Mouse (Mus musculus): ENCODE data around the gene Telo2. TPM values are rescaled to one million over a fixed set of nuclear protein-coding genes. Genes with fewer than 3 reads are reported as not detected.
"Not testable (repeated sequence)": the region's sequence is repeated elsewhere in the genome, so short reads cannot be mapped to it uniquely, and the experiment has no call there.

Gene Telo2
- 10 to 100 TPM; 11.1 to 14.5 TPM for total RNA-seq (2021)
- long read RNA-seq, experiment 1, transcript Telo2-202 (21 exons, 3,530 nt), result major isoform, 12 of 17 reads
- long read RNA-seq, experiment 1, partial matches to known transcripts, result 1 of 17 reads
- long read RNA-seq, experiment 1, other reads (novel, unspliced or antisense), result 3 of 17 reads
- long read RNA-seq, experiment 2, partial matches to known transcripts, result 2 of 8 reads
- long read RNA-seq, experiment 2, other reads (novel, unspliced or antisense), result 3 of 8 reads

DNA sequence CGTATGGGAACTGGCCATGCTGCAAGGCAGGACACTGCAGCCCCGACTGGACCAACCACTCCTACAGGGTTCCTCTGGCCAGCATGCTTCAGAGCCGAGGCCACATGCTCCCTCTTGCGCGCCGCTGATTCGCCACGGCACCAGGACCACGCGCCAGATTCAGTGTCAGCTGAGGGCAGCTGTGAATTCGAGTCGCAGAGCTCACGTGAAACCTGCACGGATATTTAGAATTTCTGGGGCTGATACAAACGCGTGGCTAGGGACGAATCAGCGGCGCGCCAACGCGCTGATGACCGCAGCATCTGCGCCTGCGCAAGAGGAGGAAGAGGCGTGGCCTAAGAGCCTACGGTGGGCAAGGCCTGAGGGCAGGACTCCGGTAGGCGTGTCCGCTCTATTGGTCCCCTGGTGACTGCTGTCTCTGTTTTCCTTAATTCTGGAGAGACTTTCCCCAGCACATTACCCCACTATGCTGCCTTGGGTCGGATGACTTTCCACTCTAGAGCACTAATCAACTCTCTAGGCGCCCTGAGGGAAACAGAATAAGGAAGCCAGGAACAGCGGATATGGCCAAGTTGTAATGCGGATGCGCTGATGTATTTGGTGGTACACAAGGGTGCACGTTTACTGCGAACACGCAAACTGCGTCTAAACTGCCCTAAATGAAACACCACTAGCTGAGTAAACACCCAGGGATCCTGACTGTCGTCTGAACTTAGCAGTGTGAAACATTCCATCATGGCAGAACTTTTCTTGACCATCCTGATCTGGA lies at the start of gene Telo2:
Gene Telo2, minus strand, starts transcription at position 304 of the 769 bp plus-strand sequence.
- DNase-seq, result peak; percentile 95 to 98

- no peak for DNase-seq
Observed at GRCm38 (mm10) chr17:25164770-25165169, 49.0 kb upstream of the Telo2 start.

- DNase-seq, result no peak
Observed at GRCm38 (mm10) chr17:25163387-25163786, 47.6 kb upstream of the Telo2 start.

- no peak for DNase-seq
Observed at GRCm38 (mm10) chr17:25162161-25162560, 46.4 kb upstream of the Telo2 start, which contains the start of gene Ccdc154. Gene Ccdc154 (plus strand): TSS chr17:25162461.

DNA sequence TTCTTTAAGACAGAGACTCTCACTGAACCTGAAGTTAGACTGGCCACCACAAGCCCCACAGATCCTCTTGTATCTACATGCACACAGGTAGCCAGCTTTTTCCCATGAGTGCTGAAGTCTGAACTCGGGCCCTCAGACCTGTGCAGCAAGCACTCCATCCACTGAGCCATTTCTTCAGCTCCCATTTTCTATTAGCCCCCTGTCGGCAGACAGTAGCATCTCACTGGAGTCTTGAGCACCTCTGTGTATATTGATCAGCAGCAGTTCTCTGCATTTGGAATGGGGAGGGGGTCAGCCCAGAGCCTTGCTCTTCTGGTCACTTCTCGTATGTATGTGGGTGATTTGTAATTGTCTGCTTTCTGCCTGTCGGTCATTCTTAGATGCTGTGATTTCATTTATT lies 24.2 kb upstream of the Telo2 start:
- DNase-seq, result no peak

GRCm38 (mm10) chr17:25138803-25139202 lies 23.0 kb upstream of the Telo2 start:
- no peak for DNase-seq

DNA sequence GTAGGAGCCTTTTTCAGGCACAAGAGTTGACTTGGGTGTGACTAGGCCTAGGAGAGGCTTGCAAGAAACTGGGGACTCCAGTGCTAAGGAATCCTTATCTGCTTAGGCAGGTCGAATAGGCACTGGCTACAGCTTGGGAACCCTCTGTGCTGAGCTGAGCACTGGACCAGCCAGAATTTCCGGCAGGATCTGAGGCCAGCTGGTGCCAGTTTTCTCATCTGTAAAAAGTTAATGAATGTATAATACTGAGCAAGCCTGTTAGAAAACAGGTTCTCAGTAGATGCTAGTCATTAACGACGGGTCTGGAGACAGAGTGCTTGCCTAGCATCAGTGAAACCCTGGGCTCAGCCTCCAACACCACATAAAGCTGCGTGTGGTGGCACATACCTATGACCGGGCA lies 19.9 kb upstream of the Telo2 start:
- no peak for DNase-seq

DNA sequence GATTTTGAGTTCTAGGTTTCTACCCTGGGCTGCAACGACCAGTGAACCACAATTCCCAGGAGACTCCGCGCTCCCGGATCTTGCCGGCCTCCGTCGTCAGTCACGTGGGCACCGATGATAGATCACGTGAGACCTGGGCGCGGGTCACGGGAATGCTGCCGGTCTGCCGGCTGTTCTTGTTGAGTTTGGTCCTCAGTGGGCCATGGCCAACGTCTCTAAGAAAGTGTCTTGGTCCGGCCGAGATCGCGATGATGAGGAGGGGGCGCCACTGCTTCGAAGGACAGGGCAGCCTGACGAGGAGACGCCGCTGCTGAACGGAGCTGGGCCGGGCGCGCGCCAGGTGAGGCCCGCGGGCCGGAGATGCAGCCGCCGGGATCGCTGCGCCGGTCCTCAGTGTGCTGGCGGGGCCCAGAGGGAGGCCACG lies 17.5 kb upstream of the Telo2 start, which contains the start of gene Clcn7:
Gene Clcn7, plus strand, starts transcription at position 117 of the 424 bp plus-strand sequence.
- peak; percentile 96 to 98 for DNase-seq

DNA sequence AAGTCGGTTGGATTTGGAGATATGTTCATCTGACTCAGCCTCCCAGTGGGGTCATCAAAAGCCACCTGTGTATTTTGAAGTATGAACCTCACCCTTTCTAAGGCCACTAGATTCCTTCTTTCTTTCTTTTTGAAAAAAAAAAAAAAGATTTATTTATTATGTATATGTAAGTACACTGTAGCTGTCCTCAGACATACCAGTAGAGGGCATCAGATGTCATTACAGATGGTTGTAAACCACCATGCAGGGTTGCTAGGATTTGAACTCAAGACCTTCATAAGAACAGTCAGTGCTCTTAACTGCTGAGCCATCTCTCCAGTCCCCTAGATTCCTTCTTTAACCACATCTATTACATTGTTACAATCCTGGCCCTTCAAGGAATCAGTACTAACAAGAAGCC lies 14.3 kb upstream of the Telo2 start:
- no peak for DNase-seq

GRCm38 (mm10) chr17:25127681-25128080 lies 11.9 kb upstream of the Telo2 start:
- no peak for DNase-seq

DNA sequence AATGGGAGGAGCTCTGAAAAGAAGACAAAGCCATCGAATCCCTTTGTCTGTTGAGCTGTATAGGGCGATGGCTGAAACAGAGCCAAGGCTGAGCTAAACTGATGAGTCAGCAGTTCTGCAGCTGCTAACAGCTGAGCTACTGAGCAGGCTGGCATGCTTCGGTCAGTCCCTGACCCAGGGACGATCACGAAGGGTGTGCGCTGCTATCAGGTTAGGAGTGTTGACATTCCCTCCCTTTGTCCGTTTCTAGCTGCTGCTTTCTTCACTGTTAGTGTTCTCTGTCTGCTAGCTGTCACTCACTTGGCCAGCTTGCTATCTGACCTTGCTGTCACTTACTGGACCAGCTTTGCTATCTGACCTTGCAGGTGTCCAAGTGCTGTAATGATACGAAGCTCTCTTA lies 11.3 kb upstream of the Telo2 start:
- DNase-seq, result peak; percentile 31 to 50

- DNase-seq, result not testable (repeated sequence)
Observed at GRCm38 (mm10) chr17:25125442-25126060, 9.8 kb upstream of the Telo2 start.

GRCm38 (mm10) chr17:25123979-25124378 lies 8.2 kb upstream of the Telo2 start:
- DNase-seq, result peak in 1 of 2 experiments; percentile 41

GRCm38 (mm10) chr17:25120406-25120805 lies 4.6 kb upstream of the Telo2 start, which contains the start of gene Ptx4:
Gene Ptx4 (plus strand): TSS chr17:25120760.
- DNase-seq, result peak in 1 of 2 experiments; percentile 31

- DNase-seq, result peak; percentile 13 to 26
Observed at GRCm38 (mm10) chr17:25117263-25117662, 1.5 kb upstream of the Telo2 start.

DNA sequence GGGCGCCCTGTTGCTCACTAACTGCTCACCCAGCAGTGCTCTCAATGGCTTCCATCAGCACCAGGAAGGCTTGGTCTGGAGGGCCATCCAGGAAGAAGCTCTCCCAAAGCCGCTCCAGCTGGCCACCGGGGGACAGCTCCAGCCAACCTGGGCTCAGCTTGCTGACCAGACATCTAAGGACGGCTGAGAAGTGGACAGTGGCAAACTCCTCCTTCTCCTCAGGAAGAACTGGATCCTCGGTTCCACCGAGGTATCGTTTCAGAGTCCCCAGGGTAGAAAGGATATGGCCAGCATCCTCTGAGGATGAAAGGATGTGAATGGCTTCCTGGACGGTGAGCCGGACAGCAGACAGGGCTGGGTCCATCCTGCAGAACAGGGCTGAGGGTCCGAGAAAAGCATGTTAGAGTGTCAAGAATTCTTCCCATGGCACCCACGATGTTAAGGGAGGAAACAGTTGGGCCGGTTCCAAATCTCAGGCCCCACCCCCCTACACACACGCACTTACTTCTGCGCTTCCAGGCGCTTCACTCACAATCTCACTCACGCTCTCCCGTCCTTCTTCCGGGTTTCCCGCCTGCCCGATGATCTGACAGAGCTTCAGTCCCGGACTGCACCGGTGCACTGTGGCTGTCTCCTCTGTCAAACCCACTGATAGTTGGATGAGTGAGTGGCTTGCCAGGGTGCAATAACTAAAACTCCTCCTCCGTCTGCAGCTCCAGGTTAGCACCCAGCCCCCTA lies 690 bp downstream of the Telo2 start:
- DNase-seq, result no peak

- DNase-seq, result no peak
Observed at GRCm38 (mm10) chr17:25112423-25112810, 3.4 kb downstream of the Telo2 start.

- DNase-seq, result peak; percentile 58 to 75
Observed at GRCm38 (mm10) chr17:25111739-25112422, 3.9 kb downstream of the Telo2 start.

DNA sequence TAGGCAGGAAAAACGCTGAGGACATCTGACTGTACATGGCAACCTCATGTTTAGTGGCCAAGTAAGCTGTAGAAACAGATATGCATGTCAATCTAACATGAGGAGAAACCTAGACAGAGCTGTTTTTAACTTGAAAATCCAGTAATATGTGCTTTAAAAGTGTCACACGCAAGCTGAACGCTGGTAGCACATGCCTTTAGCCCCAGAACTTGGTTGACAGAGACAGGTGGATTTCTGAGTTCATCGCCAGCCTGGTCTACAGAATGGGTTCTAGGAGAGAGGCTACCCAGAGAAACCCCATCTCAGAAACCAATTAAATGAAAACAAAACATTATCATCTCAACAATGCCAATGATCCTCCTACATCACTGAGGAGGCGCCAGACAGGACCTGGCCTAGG lies 4.5 kb downstream of the Telo2 start:
- DNase-seq, result no peak

DNA sequence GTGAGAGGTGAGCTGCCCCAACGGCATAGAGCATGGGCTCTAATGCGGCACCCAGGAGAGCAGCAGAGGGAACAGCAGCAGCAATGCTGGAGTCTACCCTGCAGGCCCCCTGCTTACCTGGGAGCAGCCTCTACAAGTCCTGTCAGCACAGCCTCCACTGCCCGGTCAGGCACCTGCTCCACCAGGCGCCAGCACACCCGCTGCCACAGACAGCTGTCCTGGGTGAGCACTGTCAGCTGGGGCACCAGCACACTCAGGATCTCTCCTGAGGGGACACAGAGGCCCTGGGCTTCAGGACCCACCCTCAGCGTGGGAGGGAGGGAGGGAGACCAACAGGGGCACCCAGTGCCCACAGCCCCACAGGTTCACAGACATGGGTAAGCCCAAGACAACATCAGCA lies 5.2 kb downstream of the Telo2 start:
- DNase-seq, result no peak

GRCm38 (mm10) chr17:25109578-25109977 lies 6.2 kb downstream of the Telo2 start:
- peak; percentile 47 to 50 for DNase-seq

- no peak for DNase-seq
Observed at GRCm38 (mm10) chr17:25107786-25108185, 8.0 kb downstream of the Telo2 start.

All from heart, adult 18-20 months (tissue).